Mouse (Mus musculus): ENCODE results near the gene Dpyd. TPM values are rescaled to one million over a fixed set of nuclear protein-coding genes. Genes with fewer than 3 reads are reported as not detected.

The Dpyd gene
- polyA plus RNA-seq, 2 experiments: 1.6 to 2.4 TPM

DNA sequence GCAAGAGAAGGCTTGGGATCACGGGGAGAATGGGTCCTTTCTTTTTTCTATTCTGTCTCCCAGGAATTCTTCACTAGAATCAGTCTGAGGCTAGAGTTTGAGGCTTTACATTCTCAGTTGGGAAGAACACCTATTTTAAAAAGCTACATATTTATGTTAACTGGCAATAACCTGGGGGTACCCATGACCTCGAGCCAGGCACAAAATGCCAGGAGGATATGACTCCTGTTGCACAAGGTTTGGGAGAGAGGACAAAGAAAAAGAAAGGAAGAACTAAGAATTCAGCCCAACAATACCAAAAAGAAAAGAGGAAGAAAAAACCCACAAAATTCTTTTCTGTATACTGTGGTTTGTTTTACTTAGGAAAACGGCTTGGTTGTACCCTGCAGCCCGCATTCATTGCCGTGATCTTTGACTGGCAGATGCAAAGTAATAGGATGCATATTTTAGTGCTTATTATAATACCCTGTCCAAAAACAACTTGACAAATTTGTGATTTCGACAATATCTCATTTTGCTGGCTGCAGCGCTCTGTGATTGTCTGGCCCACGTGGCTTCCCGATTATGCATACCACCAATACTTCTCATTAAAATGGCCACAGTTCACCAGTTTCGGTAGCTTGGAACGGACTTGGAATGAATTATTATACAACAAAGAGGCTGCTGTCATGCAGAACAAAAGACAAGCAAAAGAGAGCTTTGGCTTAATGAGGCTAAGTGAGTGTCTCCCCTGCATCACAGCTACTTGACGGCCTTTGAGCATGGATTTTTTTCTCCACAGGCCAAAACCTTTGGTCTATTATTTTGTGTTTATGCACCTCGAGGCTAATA lies 799.8 kb downstream of the Dpyd start:
- no peak for ATAC-seq (ENCODE audit: insufficient read depth)
- Histone ChIP-seq H3K9ac (replicated peaks) (no peak overlapping the region), H3K4me1 (replicated peaks; ENCODE audit: control insufficient read depth in 2 of 2, insufficient read depth in 2 of 2, low read length in 1 of 2) (no peaks in the 10 kb centered on the region), H3K27me3 (ENCODE audit: control insufficient read depth, insufficient read depth, low read length) (no peaks in the 10 kb centered on the region), H3K4me2 (ENCODE audit: low read depth) (no peak overlapping the region), H3K27ac (no peak overlapping the region), H3K9me3 (ENCODE audit: control insufficient read depth, low read length) (no peaks in the 10 kb centered on the region), H3K4me3 (ENCODE audit: insufficient read depth in 1 of 2, low read depth in 2 of 2, low read length in 2 of 2) (no peak overlapping the region), H3K36me3 (replicated peaks; ENCODE audit: control insufficient read depth, insufficient read depth, low read depth) (no peaks in the 10 kb centered on the region)
- no peak for DNase-seq (ENCODE audit: low read depth in 3 of 3, low spot score in 3 of 3)
- TF ChIP-seq EP300 (IDR thresholded peaks at IDR 0.05; ENCODE audit: low read depth) (no peak), CTCF (IDR thresholded peaks at IDR 0.05; ENCODE audit: low read depth) (no peak)
- WGBS (ENCODE audit: insufficient replicate concordance): 54% methylated on average over 13 of the region's 13 CpGs

- Histone ChIP-seq H3K9ac (replicated peaks) (no peak overlapping the region), H3K27me3 (ENCODE audit: control insufficient read depth, insufficient read depth, low read length) (no peaks in the 10 kb centered on the region), H3K4me1 (replicated peaks; ENCODE audit: control insufficient read depth in 2 of 2, insufficient read depth in 2 of 2, low read length in 1 of 2) (no peaks in the 10 kb centered on the region), H3K4me2 (ENCODE audit: low read depth) (no peak overlapping the region), H3K27ac (no peak overlapping the region), H3K9me3 (ENCODE audit: control insufficient read depth, low read length) (no peaks in the 10 kb centered on the region), H3K36me3 (replicated peaks; ENCODE audit: control insufficient read depth, insufficient read depth, low read depth) (no peaks in the 10 kb centered on the region), H3K4me3 (ENCODE audit: insufficient read depth in 1 of 2, low read depth in 2 of 2, low read length in 2 of 2) (no peak overlapping the region)
- WGBS (ENCODE audit: insufficient replicate concordance): 59% methylated on average over 3 of the region's 3 CpGs
- no peak for TF ChIP-seq EP300 (IDR thresholded peaks at IDR 0.05; ENCODE audit: low read depth)
- DNase-seq (ENCODE audit: low read depth in 3 of 3, low spot score in 3 of 3): no peak
- no peak for ATAC-seq (ENCODE audit: insufficient read depth)
These were observed 800.5 kb downstream of the Dpyd start for GRCm38 (mm10) chr3:119362392-119362791.

GRCm38 (mm10) chr3:119368931-119369330 lies 807.0 kb downstream of the Dpyd start:
- TF ChIP-seq CTCF (IDR thresholded peaks at IDR 0.05; ENCODE audit: low read depth): no peak
- TF ChIP-seq EP300 (IDR thresholded peaks at IDR 0.05; ENCODE audit: low read depth): no peak
- Histone ChIP-seq H3K27ac (no peak overlapping the region), H3K4me3 (ENCODE audit: insufficient read depth in 1 of 2, low read depth in 2 of 2, low read length in 2 of 2) (no peak overlapping the region), H3K36me3 (replicated peaks; ENCODE audit: control insufficient read depth, insufficient read depth, low read depth) (no peaks in the 10 kb centered on the region), H3K27me3 (ENCODE audit: control insufficient read depth, insufficient read depth, low read length) (no peaks in the 10 kb centered on the region), H3K9ac (replicated peaks) (no peak overlapping the region), H3K4me1 (replicated peaks; ENCODE audit: control insufficient read depth in 2 of 2, insufficient read depth in 2 of 2, low read length in 1 of 2) (no peaks in the 10 kb centered on the region), H3K9me3 (ENCODE audit: control insufficient read depth, low read length) (no peaks in the 10 kb centered on the region), H3K4me2 (ENCODE audit: low read depth) (no peak overlapping the region)
- no peak for ATAC-seq (ENCODE audit: insufficient read depth)
- DNase-seq (ENCODE audit: low read depth in 3 of 3, low spot score in 3 of 3): no peak
- WGBS (ENCODE audit: insufficient replicate concordance): 30% methylated on average over 2 of the region's 2 CpGs

GRCm38 (mm10) chr3:119381119-119381518 lies 819.2 kb downstream of the Dpyd start:
- Histone ChIP-seq H3K4me2 (ENCODE audit: low read depth) (no peak overlapping the region), H3K9me3 (ENCODE audit: control insufficient read depth, low read length) (no peaks in the 10 kb centered on the region), H3K9ac (replicated peaks) (no peak overlapping the region), H3K4me3 (ENCODE audit: insufficient read depth in 1 of 2, low read depth in 2 of 2, low read length in 2 of 2) (no peak overlapping the region), H3K27me3 (ENCODE audit: control insufficient read depth, insufficient read depth, low read length) (no peaks in the 10 kb centered on the region), H3K4me1 (replicated peaks; ENCODE audit: control insufficient read depth in 2 of 2, insufficient read depth in 2 of 2, low read length in 1 of 2) (no peaks in the 10 kb centered on the region), H3K27ac (no peak overlapping the region), H3K36me3 (replicated peaks; ENCODE audit: control insufficient read depth, insufficient read depth, low read depth) (no peaks in the 10 kb centered on the region)
- WGBS (ENCODE audit: insufficient replicate concordance): 22% methylated on average over 1 of the region's 1 CpGs
- DNase-seq (ENCODE audit: low read depth in 3 of 3, low spot score in 3 of 3): no peak
- ATAC-seq (ENCODE audit: insufficient read depth): no peak
- TF ChIP-seq CTCF (IDR thresholded peaks at IDR 0.05; ENCODE audit: low read depth) (no peak), EP300 (IDR thresholded peaks at IDR 0.05; ENCODE audit: low read depth) (no peak)

DNA sequence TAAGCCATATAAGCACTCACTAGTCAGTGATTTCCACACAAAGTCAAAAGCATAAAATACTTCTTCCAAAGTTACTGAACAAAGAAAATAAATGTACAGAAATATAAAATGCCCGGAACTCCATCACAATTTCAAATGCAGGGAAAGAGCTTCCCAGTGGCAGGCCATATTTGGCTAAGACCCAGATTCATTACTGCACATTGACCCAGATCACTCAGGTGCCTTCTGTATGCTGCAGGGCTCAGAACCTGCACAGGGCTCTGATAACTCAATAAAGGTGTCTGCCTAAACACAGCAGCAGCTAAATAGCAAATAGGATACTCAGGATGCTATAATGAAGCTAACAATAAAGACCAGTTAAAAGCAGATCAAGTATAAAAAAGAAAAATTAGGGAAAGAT lies 820.5 kb downstream of the Dpyd start:
- no peaks in the 10 kb centered on the region for H3K27me3 ChIP-seq (ENCODE audit: control insufficient read depth, insufficient read depth, low read length)
- H3K9me3 ChIP-seq (ENCODE audit: control insufficient read depth, low read length): no peaks in the 10 kb centered on the region
- 72% methylated on average over 1 of the region's 1 CpGs for WGBS (ENCODE audit: insufficient replicate concordance)
- no peak for ATAC-seq (ENCODE audit: insufficient read depth)
- H3K9ac ChIP-seq (replicated peaks): no peak overlapping the region
- no peak overlapping the region for H3K4me3 ChIP-seq (ENCODE audit: insufficient read depth in 1 of 2, low read depth in 2 of 2, low read length in 2 of 2)
- no peaks in the 10 kb centered on the region for H3K36me3 ChIP-seq (replicated peaks; ENCODE audit: control insufficient read depth, insufficient read depth, low read depth)
- no peak for TF ChIP-seq EP300 (IDR thresholded peaks at IDR 0.05; ENCODE audit: low read depth)
- no peak for TF ChIP-seq CTCF (IDR thresholded peaks at IDR 0.05; ENCODE audit: low read depth)
- H3K4me1 ChIP-seq (replicated peaks; ENCODE audit: control insufficient read depth in 2 of 2, insufficient read depth in 2 of 2, low read length in 1 of 2): no peaks in the 10 kb centered on the region
- no peak overlapping the region for H3K4me2 ChIP-seq (ENCODE audit: low read depth)
- no peak overlapping the region for H3K27ac ChIP-seq
- DNase-seq (ENCODE audit: low read depth in 3 of 3, low spot score in 3 of 3): no peak
